Mouse (Mus musculus) limb, embryonic 12.5 days (tissue): ENCODE data around the gene Gm8653. TPM values are rescaled to one million over a fixed set of nuclear protein-coding genes. Genes with fewer than 3 reads are reported as not detected.
"Not testable (repeated sequence)": the region's sequence is repeated elsewhere in the genome, so short reads cannot be mapped to it uniquely, and the experiment has no call there.

ENCODE experiments used
- ATAC-seq: fragments of 200-750 bp; cut with Nextera tagmentation; 2 replicates; pipeline ENCODE4 v1.8.0; 2017; ENCODE audit warnings: low read depth, moderate TSS enrichment; ENCODE audit not compliant: insufficient number of reproducible peaks, insufficient read depth, low FRiP score, low TSS enrichment
- H3K27ac ChIP-seq: fragments of 300-500 bp; sonication (generic); 2 replicates; pipeline ENCODE4 v1.5.1; 2016; ENCODE audit warnings: mild to moderate bottlenecking, moderate library complexity
- H3K27me3 ChIP-seq: fragments of 300-500 bp; sonication (generic); 2 replicates; pipeline ENCODE4 v1.6.1; 2016; ENCODE audit warnings: mild to moderate bottlenecking, moderate library complexity
- H3K36me3 ChIP-seq: fragments of 300-500 bp; sonication (generic); 2 replicates; pipeline ENCODE4 v1.6.1; 2016; ENCODE audit warnings: mild to moderate bottlenecking, moderate library complexity
- H3K4me1 ChIP-seq: fragments of 300-500 bp; sonication (generic); replicated peaks from 2 replicates; pipeline ENCODE4 v1.6.1; 2016
- H3K4me2 ChIP-seq: fragments of 300-500 bp; sonication (generic); 2 replicates; pipeline ENCODE4 v1.6.1; 2016; ENCODE audit warnings: mild to moderate bottlenecking, moderate library complexity
- H3K4me3 ChIP-seq: fragments of 300-500 bp; sonication (generic); replicated peaks from 2 replicates; pipeline ENCODE4 v1.5.1; 2016; ENCODE audit warnings: mild to moderate bottlenecking
- H3K9ac ChIP-seq: fragments of 300-500 bp; sonication (generic); replicated peaks from 2 replicates; pipeline ENCODE4 v1.6.1; 2016; ENCODE audit warnings: mild to moderate bottlenecking, moderate library complexity
- H3K9me3 ChIP-seq: fragments of 300-500 bp; sonication (generic); 2 replicates; pipeline ENCODE4 v1.6.1; 2016; ENCODE audit warnings: mild to moderate bottlenecking, moderate library complexity
- WGBS: fragments of 180-500 bp; shearing (Covaris S2); methylation state at CpG from one replicate; pipeline ENCODE4 v1.1.7; 2016; 5-methylcytosine and 5-hydroxymethylcytosine counted together
- polyA plus RNA-seq: library from polyadenylated mRNA; unstranded; fragments of >200 nt; fragmentation: Nextera tagmentation; extraction: Ambion mirVana; gene quantifications from 2 replicates; pipeline ENCODE4 v1.2.1, GENCODE M21; 2016

The Gm8653 gene
- polyA plus RNA-seq: not detected in 2 replicates

- WGBS: no CpG with 5 or more reads among the region's 2 CpGs
- H3K36me3 ChIP-seq, H3K4me3 ChIP-seq, H3K27ac ChIP-seq, ATAC-seq, H3K4me1 ChIP-seq, H3K27me3 ChIP-seq, H3K4me2 ChIP-seq, H3K9ac ChIP-seq, H3K9me3 ChIP-seq: not testable (repeated sequence)
These were observed at the start of gene Gm8653 for GRCm38 (mm10) chr7:22201164-22201563. Gene Gm8653 (minus strand): TSS chr7:22201264.

- not testable (repeated sequence) for H3K27ac ChIP-seq, H3K27me3 ChIP-seq, H3K4me1 ChIP-seq, H3K4me3 ChIP-seq, ATAC-seq, H3K9ac ChIP-seq, H3K4me2 ChIP-seq, H3K36me3 ChIP-seq, H3K9me3 ChIP-seq
- WGBS: 19% methylated on average over 2 of the region's 2 CpGs
These were observed 28.3 kb upstream of the Gm8653 start, which contains the start of gene Gm8453 for GRCm38 (mm10) chr7:22229384-22229783. Gene Gm8453 (minus strand): TSS chr7:22229484.

- H3K9ac ChIP-seq, H3K27ac ChIP-seq, H3K4me3 ChIP-seq, H3K36me3 ChIP-seq, H3K9me3 ChIP-seq, ATAC-seq, H3K4me1 ChIP-seq, H3K4me2 ChIP-seq, H3K27me3 ChIP-seq: not testable (repeated sequence)
- WGBS: no CpG with 5 or more reads among the region's 3 CpGs
These were observed 12.0 kb downstream of the Gm8653 start, which contains the start of gene Vmn1r143 for GRCm38 (mm10) chr7:22189077-22189476. Gene Vmn1r143 (plus strand): TSS chr7:22189377.

GRCm38 (mm10) chr7:22163935-22164334 lies 37.1 kb downstream of the Gm8653 start, which contains the start of gene Vmn1r142:
Gene Vmn1r142 (minus strand): TSS chr7:22164035.
- WGBS: no CpG with 5 or more reads among the region's 3 CpGs
- not testable (repeated sequence) for ATAC-seq, H3K9me3 ChIP-seq, H3K4me1 ChIP-seq, H3K4me2 ChIP-seq, H3K36me3 ChIP-seq, H3K4me3 ChIP-seq, H3K9ac ChIP-seq, H3K27me3 ChIP-seq, H3K27ac ChIP-seq

Other genes with a start within 250 kb of the Gm8653 start
- gene Vmn1r137, start 206.7 kb downstream of the Gm8653 start, polyA plus RNA-seq: not detected in 2 replicates
- gene Vmn1r138, start 172.4 kb downstream of the Gm8653 start, polyA plus RNA-seq: not detected in 2 replicates
- not detected in 2 replicates for gene Gm6176, start 145.0 kb downstream of the Gm8653 start, polyA plus RNA-seq
- gene Vmn1r139, start 132.2 kb downstream of the Gm8653 start, polyA plus RNA-seq: not detected in 2 replicates
- gene Gm16451, start 83.0 kb downstream of the Gm8653 start, polyA plus RNA-seq: not detected in 2 replicates
- not detected in 2 replicates for gene Gm10666, start 66.5 kb downstream of the Gm8653 start, polyA plus RNA-seq
- not detected in 2 replicates for gene Vmn1r142, start 37.2 kb downstream of the Gm8653 start, polyA plus RNA-seq
- not detected in 2 replicates for gene Vmn1r143, start 11.9 kb downstream of the Gm8653 start, polyA plus RNA-seq
- gene Gm8453, start 28.2 kb upstream of the Gm8653 start, polyA plus RNA-seq: not detected in 2 replicates
- gene Gm4187, start 128.5 kb upstream of the Gm8653 start, polyA plus RNA-seq: not detected in 2 replicates
- gene Gm8660, start 169.8 kb upstream of the Gm8653 start, polyA plus RNA-seq: not detected in 2 replicates
- not detected in 2 replicates for gene Vmn1r148, start 212.3 kb upstream of the Gm8653 start, polyA plus RNA-seq
- not detected in 2 replicates for gene Vmn1r149, start 237.0 kb upstream of the Gm8653 start, polyA plus RNA-seq